Mouse (Mus musculus) T-cell, adult 2 months (primary cell): ENCODE measurements at regions not wholly inside any gene's neighbourhood (a gene's known extent, or its start where the extent isn't known, plus 50 kb on each side); places are given as distances from the start of the nearest gene placed in this dataset.

Source experiments
- DNase-seq: peaks from one replicate; pipeline ENCODE4 v3.0.0; 2022; ENCODE audit warnings: low spot score

DNA sequence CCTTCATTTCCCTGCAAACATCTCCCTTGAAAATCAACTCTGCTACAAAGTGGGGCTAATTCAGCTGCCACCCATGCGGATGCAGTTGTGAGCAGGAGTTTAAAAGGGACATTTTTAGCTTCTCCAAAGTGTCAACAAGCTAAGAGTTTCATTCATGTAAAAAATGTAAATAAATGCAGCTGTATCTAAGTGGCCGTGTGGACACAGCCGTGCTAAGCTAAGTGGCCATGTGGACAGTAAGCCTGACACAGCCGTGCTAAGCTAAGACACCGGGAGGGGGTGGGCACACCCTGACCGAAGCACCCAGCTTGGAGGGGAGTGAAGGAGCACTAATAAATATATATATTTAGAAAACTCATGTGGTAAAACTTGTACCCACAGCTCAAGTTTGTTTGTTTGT, 52.6 kb upstream of the Cnih3 start:
- no peak for DNase-seq

DNA sequence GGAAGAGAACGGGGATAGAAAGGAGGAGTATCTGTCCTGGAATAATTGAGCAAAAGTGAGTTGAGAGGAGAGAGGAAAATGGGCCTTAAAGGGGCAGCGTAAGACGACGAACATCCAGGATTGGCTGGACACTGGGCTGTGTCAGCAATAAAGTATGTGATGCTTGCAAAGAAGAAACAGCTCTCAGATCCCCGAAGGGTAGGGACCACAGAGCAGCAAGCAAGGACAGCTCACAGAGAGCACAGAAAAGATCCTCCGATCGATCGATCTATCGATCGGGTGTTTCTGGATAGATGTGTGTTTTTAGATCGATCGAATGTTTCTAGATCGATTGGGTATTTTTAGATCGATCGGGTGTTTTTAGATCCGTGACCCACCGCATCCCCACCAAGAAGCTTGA, 50.3 kb upstream of the Cnih3 start:
- DNase-seq = no peak
